Mouse (Mus musculus) CH12.LX (cell line): ENCODE results near the gene Pnmal1.

Source experiments
- CTCF ChIP-seq, 2 experiments: IDR thresholded peaks in 1 of 2; conservative IDR thresholded peaks in 1 of 2; 2 replicates each; pipeline ENCODE4 v1.5.1; 2011 to 2012; ENCODE audit warnings: low read depth in 2 of 2, low read length in 2 of 2, improper control_type of control experiment in 1 of 2, inconsistent platforms in 1 of 2, mild to moderate bottlenecking in 1 of 2, moderate library complexity in 1 of 2
- EP300 ChIP-seq: IDR thresholded peaks from 2 replicates; pipeline ENCODE4 v1.6.1; 2011; ENCODE audit warnings: low read length, improper control_type of control experiment
- GABPA ChIP-seq: IDR thresholded peaks from 2 replicates; pipeline ENCODE4 v1.6.1; 2012; ENCODE audit warnings: low read depth, low read length, improper control_type of control experiment, inconsistent platforms; ENCODE audit not compliant: insufficient replicate concordance
- HCFC1 ChIP-seq: IDR thresholded peaks from 2 replicates; pipeline ENCODE4 v1.6.1; 2012; ENCODE audit warnings: low read depth, mild to moderate bottlenecking, inconsistent platforms, low read length, improper control_type of control experiment
- JUN ChIP-seq: IDR thresholded peaks from 2 replicates; pipeline ENCODE4 v1.6.1; 2011; ENCODE audit warnings: low read depth, mild to moderate bottlenecking, low read length, improper control_type of control experiment, moderate library complexity; ENCODE audit not compliant: insufficient read depth
- MAFK ChIP-seq: IDR thresholded peaks from 2 replicates; pipeline ENCODE4 v1.6.1; 2011; ENCODE audit warnings: low read length, improper control_type of control experiment; ENCODE audit not compliant: insufficient replicate concordance
- MAX ChIP-seq: IDR thresholded peaks from 2 replicates; pipeline ENCODE4 v1.6.1; 2011; ENCODE audit warnings: low read length, improper control_type of control experiment
- MXI1 ChIP-seq: IDR thresholded peaks from 2 replicates; pipeline ENCODE4 v1.6.1; 2011; ENCODE audit warnings: mild to moderate bottlenecking, low read depth, low read length, improper control_type of control experiment
- NELFE ChIP-seq: IDR thresholded peaks from 2 replicates; pipeline ENCODE4 v1.6.1; 2011; ENCODE audit warnings: low read depth, low read length, improper control_type of control experiment
- USF2 ChIP-seq: conservative IDR thresholded peaks from 2 replicates; pipeline ENCODE4 v1.6.1; 2011; ENCODE audit warnings: low read depth, low read length, improper control_type of control experiment
- ZC3H11A ChIP-seq: IDR thresholded peaks from 2 replicates; pipeline ENCODE4 v1.6.1; 2012; ENCODE audit warnings: low read depth, mild to moderate bottlenecking, inconsistent platforms, low read length, improper control_type of control experiment
- ZKSCAN1 ChIP-seq: IDR thresholded peaks from 2 replicates; pipeline ENCODE4 v1.6.1; 2012; ENCODE audit warnings: low read depth, inconsistent platforms, low read length, improper control_type of control experiment, borderline replicate concordance

GRCm38 (mm10) chr7:16949908-16950841 lies 9.3 kb upstream of the Pnmal1 start:
- TF ChIP-seq CTCF (conservative IDR thresholded peaks at IDR 0.05 in 1 of 2, IDR thresholded peaks at IDR 0.05 in 1 of 2; ENCODE audit: low read depth in 2 of 2, low read length in 2 of 2) = peak; percentile 49 to 95
- TF ChIP-seq MAX = no peak
- TF ChIP-seq EP300 = no peak
- no peak for TF ChIP-seq GABPA
- no peak for TF ChIP-seq MAFK
- no peak for TF ChIP-seq USF2
- no peak for TF ChIP-seq HCFC1
- TF ChIP-seq JUN = no peak
- TF ChIP-seq NELFE = peak; percentile 50; the same call in 1 of the 2 replicates
- TF ChIP-seq ZC3H11A = peak; percentile 35; the same call in 1 of the 2 replicates
- TF ChIP-seq MXI1 = no peak
- no peak for TF ChIP-seq ZKSCAN1
